ENCODE assay signal across 9 mouse cellular contexts in genomic region chr3:67352128-67352762, GRCm38 (mm10). TPM values are rescaled to one million over a fixed set of nuclear protein-coding genes. Genes with fewer than 3 reads are reported as not detected.
A peak's percentile ranks its signal among the peaks of the same experiment; 100 is the strongest.
DNase-seq lines count a peak whose midpoint lies in the region; ATAC-seq and TF ChIP-seq lines count a peak whose summit lies in the region.
"Had no signal": no experiment of that assay in that cellular context is flagged by ENCODE, and none has a peak within 500 bp of the region (broad histone marks: within the 10 kb centered on the region; RNA-seq: fewer than 3 reads in every experiment).

No protein-coding gene starts in this region.

- DNase-seq in heart, adult 9 months (ENCODE audit: low spot score in 2 of 2) = no peak
- peak; percentile 44 to 50 for DNase-seq in cerebellum, adult 18-20 months
- DNase-seq in forebrain, postnatal 0 days = peak; percentile 56
- DNase-seq in layer of hippocampus, adult 9-10 months (ENCODE audit: low spot score) = peak; percentile 30
- peak; percentile 78 for DNase-seq in midbrain, postnatal 0 days (ENCODE audit: low spot score)
- DNase-seq in thymus, postnatal 4 days = peak; percentile 59

- H3K9me3 ChIP-seq in heart, embryonic 16.5 days (replicated peaks; ENCODE audit: control insufficient read depth, low read length) = no peaks in the 10 kb centered on the region
- H3K9me3 ChIP-seq in E14TG2a.4 (ENCODE audit: low read length) = no peaks in the 10 kb centered on the region
- H3K9me3 ChIP-seq in forebrain, postnatal 0 days (ENCODE audit: low read length) = no peaks in the 10 kb centered on the region
- no peaks in the 10 kb centered on the region for H3K9me3 ChIP-seq in midbrain, postnatal 0 days (ENCODE audit: low read length)
- H3K9me3 ChIP-seq: lung, embryonic 15.5 days had no signal

- WGBS in heart, embryonic 16.5 days = 38% methylated on average over 3 of the region's 5 CpGs
- WGBS in forebrain, postnatal 0 days = 50% methylated on average over 3 of the region's 5 CpGs
- WGBS in midbrain, postnatal 0 days = 17% methylated on average over 3 of the region's 5 CpGs

- H3K4me2 ChIP-seq in heart, embryonic 16.5 days (ENCODE audit: low read depth, low read length) = no peak overlapping the region
- no peak overlapping the region for H3K4me2 ChIP-seq in forebrain, postnatal 0 days (ENCODE audit: low read depth)
- H3K4me2 ChIP-seq in midbrain, postnatal 0 days (ENCODE audit: low read depth, low read length, poor library complexity, severe bottlenecking) = no peak overlapping the region
- H3K4me2 ChIP-seq: lung, embryonic 15.5 days had no signal

- no peak overlapping the region for H3K4me3 ChIP-seq in heart, embryonic 16.5 days (ENCODE audit: low read length)
- H3K4me3 ChIP-seq in E14TG2a.4 (replicated peaks; ENCODE audit: low read length) = no peak overlapping the region
- no peak overlapping the region for H3K4me3 ChIP-seq in forebrain, postnatal 0 days (ENCODE audit: low read depth, low read length)
- no peak overlapping the region for H3K4me3 ChIP-seq in midbrain, postnatal 0 days (ENCODE audit: low read depth, low read length)
- H3K4me3 ChIP-seq: lung, embryonic 15.5 days had no signal

- H3K27ac ChIP-seq in heart, embryonic 16.5 days (ENCODE audit: low read length) = no peak overlapping the region
- no peak overlapping the region for H3K27ac ChIP-seq in forebrain, postnatal 0 days (ENCODE audit: low read depth, low read length)
- H3K27ac ChIP-seq in midbrain, postnatal 0 days (ENCODE audit: low read depth, low read length) = no peak overlapping the region
- H3K27ac ChIP-seq: lung, embryonic 15.5 days had no signal

- 0 out of 2 replicates have a peak, but pooled peaks have one; percentile 41 for ATAC-seq in heart, embryonic 16.5 days (replicated peaks; ENCODE audit: extremely low read depth, insufficient read depth, low FRiP score)
- ATAC-seq in forebrain, postnatal 0 days = peak; percentile 56
- ATAC-seq in midbrain, postnatal 0 days (ENCODE audit: low FRiP score) = peak; percentile 57

- H3K36me3 ChIP-seq in heart, embryonic 16.5 days (ENCODE audit: control insufficient read depth, insufficient read depth) = no peaks in the 10 kb centered on the region
- no peaks in the 10 kb centered on the region for H3K36me3 ChIP-seq in E14TG2a.4 (ENCODE audit: insufficient read depth, low read length)
- no peaks in the 10 kb centered on the region for H3K36me3 ChIP-seq in forebrain, postnatal 0 days (ENCODE audit: insufficient read depth)
- H3K36me3 ChIP-seq in midbrain, postnatal 0 days (ENCODE audit: insufficient read depth, low read length) = no peaks in the 10 kb centered on the region
- H3K36me3 ChIP-seq: lung, embryonic 15.5 days had no signal

- H3K9ac ChIP-seq in heart, embryonic 16.5 days (ENCODE audit: low read length) = no peak overlapping the region
- H3K9ac ChIP-seq in forebrain, postnatal 0 days = no peak overlapping the region
- no peak overlapping the region for H3K9ac ChIP-seq in midbrain, postnatal 0 days (replicated peaks; ENCODE audit: low read length, poor library complexity, severe bottlenecking)
- H3K9ac ChIP-seq: lung, embryonic 15.5 days had no signal

- no peaks in the 10 kb centered on the region for H3K27me3 ChIP-seq in heart, embryonic 16.5 days (ENCODE audit: control insufficient read depth, insufficient read depth, low read length)
- H3K27me3 ChIP-seq in E14TG2a.4 (ENCODE audit: insufficient read depth, low read length) = no peaks in the 10 kb centered on the region
- no peaks in the 10 kb centered on the region for H3K27me3 ChIP-seq in forebrain, postnatal 0 days (ENCODE audit: insufficient read depth, low read length)
- no peaks in the 10 kb centered on the region for H3K27me3 ChIP-seq in midbrain, postnatal 0 days (ENCODE audit: insufficient read depth, low read length)
- H3K27me3 ChIP-seq: lung, embryonic 15.5 days had no signal

- no peaks in the 10 kb centered on the region for H3K4me1 ChIP-seq in heart, embryonic 16.5 days (ENCODE audit: control insufficient read depth, insufficient read depth, low read length)
- no peaks in the 10 kb centered on the region for H3K4me1 ChIP-seq in E14TG2a.4 (replicated peaks; ENCODE audit: low read depth, low read length)
- no peaks in the 10 kb centered on the region for H3K4me1 ChIP-seq in forebrain, postnatal 0 days (ENCODE audit: insufficient read depth)
- no peaks in the 10 kb centered on the region for H3K4me1 ChIP-seq in midbrain, postnatal 0 days (ENCODE audit: insufficient read depth, low read length)
- H3K4me1 ChIP-seq: lung, embryonic 15.5 days had no signal

- peak; percentile 68 for TF ChIP-seq CTCF in E14TG2a.4 (conservative IDR thresholded peaks at IDR 0.05; ENCODE audit: low read length)
- peak; percentile 81 for TF ChIP-seq CTCF in forebrain, postnatal 0 days (IDR thresholded peaks at IDR 0.05; ENCODE audit: low read depth)
- TF ChIP-seq CTCF in midbrain, postnatal 0 days (IDR thresholded peaks at IDR 0.05) = peak; percentile 86

RNA-seq across cellular contexts. Expression of gene Mlf1, which starts 21.7 kb away (rescaled TPM):
- polyA plus RNA-seq in heart, embryonic 16.5 days (2015; fragmentation: Nextera tagmentation; extraction: Ambion mirVana) = 329 and 362 TPM in 2 replicates
- 12.2 and 13.7 TPM in 2 replicates for total RNA-seq in forebrain, postnatal 0 days (2014; rRNA removed)
- polyA plus RNA-seq in forebrain, postnatal 0 days (2015; fragmentation: Nextera tagmentation; extraction: Ambion mirVana) = 19.5 and 21.1 TPM in 2 replicates
- total RNA-seq in midbrain, postnatal 0 days (2014; rRNA removed) = 6.2 and 17.5 TPM in 2 replicates
- 26.0 and 28.8 TPM in 2 replicates for polyA plus RNA-seq in midbrain, postnatal 0 days (2015; fragmentation: Nextera tagmentation; extraction: Ambion mirVana)

RNA-seq across cellular contexts. Expression of gene Gm17402, which starts 22.7 kb away (rescaled TPM):
- not detected in 2 replicates for polyA plus RNA-seq in heart, embryonic 16.5 days (2015; fragmentation: Nextera tagmentation; extraction: Ambion mirVana)
- total RNA-seq in forebrain, postnatal 0 days (2014; rRNA removed) = not detected in 2 replicates
- polyA plus RNA-seq in forebrain, postnatal 0 days (2015; fragmentation: Nextera tagmentation; extraction: Ambion mirVana) = not detected in 2 replicates
- not detected in 2 replicates for total RNA-seq in midbrain, postnatal 0 days (2014; rRNA removed)
- not detected in 2 replicates for polyA plus RNA-seq in midbrain, postnatal 0 days (2015; fragmentation: Nextera tagmentation; extraction: Ambion mirVana)
- polyA plus RNA-seq: lung, embryonic 15.5 days had no signal

Comparison
In these comparisons a context has a peak if more than half of its experiments do, and no peak if none do; other contexts are left out.
1. DNase-seq: peak in cerebellum, adult 18-20 months (2 of 2), forebrain, postnatal 0 days (single experiment), layer of hippocampus, adult 9-10 months (single experiment), midbrain, postnatal 0 days (single experiment) and thymus, postnatal 4 days (single experiment); none in heart, adult 9 months (0 of 2).
2. RNA of gene Mlf1, which starts 21.7 kb away (polyA plus RNA-seq): 329 to 362 TPM in heart, embryonic 16.5 days; 26.0 to 28.8 TPM in midbrain, postnatal 0 days and 19.5 to 21.1 TPM in forebrain, postnatal 0 days; every median in the first group is over 10 times any median in the second.
3. Peak in every context shown above with its lines, with median percentiles within 50 percentile points of each other: ATAC-seq and CTCF ChIP-seq.